Mouse (Mus musculus) intestine, postnatal 0 days (tissue): Measurements from ENCODE around the gene Zfp786. TPM values are rescaled to one million over a fixed set of nuclear protein-coding genes. Genes with fewer than 3 reads are reported as not detected.
A peak's percentile ranks its signal among the peaks of the same experiment; 100 is the strongest.

ENCODE experiments used
- ATAC-seq: fragments of 200-750 bp; cut with Nextera tagmentation; 2 replicates; pipeline ENCODE4 v1.8.0; 2017; ENCODE audit warnings: mild to moderate bottlenecking, moderate TSS enrichment, moderate library complexity
- H3K27ac ChIP-seq: fragments of 300-500 bp; sonication (generic); 2 replicates; pipeline ENCODE4 v1.5.1; 2014; ENCODE audit warnings: mild to moderate bottlenecking, low read depth, low read length, moderate library complexity
- H3K27me3 ChIP-seq: fragments of 300-500 bp; sonication (generic); replicated peaks from 2 replicates; pipeline ENCODE4 v1.6.1; 2014; ENCODE audit warnings: low read length, mixed read lengths; ENCODE audit not compliant: control insufficient read depth, insufficient read depth
- H3K36me3 ChIP-seq: fragments of 300-500 bp; sonication (generic); 2 replicates; pipeline ENCODE4 v1.6.1; 2014; ENCODE audit warnings: mild to moderate bottlenecking, moderate library complexity; ENCODE audit not compliant: control insufficient read depth, insufficient read depth
- H3K4me1 ChIP-seq: fragments of 300-500 bp; sonication (generic); replicated peaks from 2 replicates; pipeline ENCODE4 v1.6.1; 2014; ENCODE audit warnings: antibody characterized with exemption, low read length, mixed read lengths; ENCODE audit not compliant: control insufficient read depth, insufficient read depth
- H3K4me2 ChIP-seq: fragments of 300-500 bp; sonication (generic); replicated peaks from 2 replicates; pipeline ENCODE4 v1.6.1; 2014; ENCODE audit warnings: low read depth, mild to moderate bottlenecking, moderate library complexity
- H3K4me3 ChIP-seq: fragments of 300-500 bp; sonication (generic); 2 replicates; pipeline ENCODE4 v1.5.1; 2014; ENCODE audit warnings: low read depth, low read length
- H3K9ac ChIP-seq: fragments of 300-500 bp; sonication (generic); 2 replicates; pipeline ENCODE4 v1.6.1; 2014; ENCODE audit warnings: mild to moderate bottlenecking, low read depth, low read length
- H3K9me3 ChIP-seq: fragments of 300-500 bp; sonication (generic); 2 replicates; pipeline ENCODE4 v1.6.1; 2016; ENCODE audit warnings: mixed run types; ENCODE audit not compliant: control insufficient read depth
- CTCF ChIP-seq: sonication (generic); IDR thresholded peaks from 2 replicates; pipeline ENCODE4 v1.5.1; 2016; ENCODE audit warnings: low read depth, mild to moderate bottlenecking, control low read depth, antibody characterized with exemption, moderate library complexity
- WGBS: fragments of 180-500 bp; shearing (Covaris S2); extraction: QIAGEN DNeasy Blood & Tissue Kit; methylation state at CpG from one replicate; pipeline ENCODE4 v1.1.7; 2014; 5-methylcytosine and 5-hydroxymethylcytosine counted together
- polyA plus RNA-seq: library from polyadenylated mRNA; unstranded; fragments of >200 nt; fragmentation: Nextera tagmentation; extraction: Ambion mirVana; gene quantifications from 2 replicates; pipeline ENCODE4 v1.2.1, GENCODE M21; 2015

Zfp786 gene
- polyA plus RNA-seq, 1 experiment from 2014 or later, result 0.61 TPM

DNA sequence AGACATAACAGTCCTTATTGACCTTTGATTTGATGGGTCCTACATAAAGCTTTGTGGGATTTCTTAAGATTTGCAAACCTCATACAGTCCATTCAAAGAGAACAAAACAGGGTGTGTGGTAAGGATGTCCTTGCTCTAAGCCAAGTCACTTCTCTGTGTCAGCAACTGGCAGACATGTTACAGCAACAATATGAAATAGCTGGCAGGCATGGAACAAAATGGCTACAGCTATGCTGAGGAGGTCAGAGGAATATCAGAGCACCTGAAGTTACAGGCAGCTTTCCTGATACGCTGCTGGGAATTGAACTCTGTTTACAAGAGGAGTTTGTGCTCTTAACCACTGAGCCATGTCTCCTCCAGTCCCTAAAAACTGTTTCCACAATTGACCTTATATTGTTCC, 1.6 kb upstream of the Zfp786 start:
- ATAC-seq, result no peak
- H3K4me2 ChIP-seq, result no peak overlapping the region
- WGBS, result 88% methylated on average over 1 of the region's 1 CpGs

DNA sequence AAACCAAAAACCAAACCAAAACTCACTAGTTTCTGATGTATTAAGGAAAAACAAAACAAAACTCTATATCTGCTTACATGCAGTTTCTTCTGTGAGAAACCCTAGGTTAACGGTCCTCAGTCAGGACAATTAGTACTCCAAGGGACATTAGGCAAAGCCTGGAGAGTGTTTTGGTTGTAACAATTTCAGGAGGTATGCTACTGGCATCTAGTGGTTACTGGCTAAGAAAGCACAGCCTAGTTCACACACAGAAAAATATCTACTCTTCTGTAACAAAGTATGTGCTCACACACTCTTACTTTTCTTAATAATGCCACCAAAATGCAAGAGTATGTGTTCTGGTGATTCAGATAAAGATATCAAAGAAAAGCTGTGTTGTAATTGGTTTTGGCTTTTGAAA, 1.7 kb downstream of the Zfp786 start:
- 37% methylated on average over 1 of the region's 1 CpGs for WGBS
- Histone ChIP-seq H3K27me3 (no peaks in the 10 kb centered on the region), H3K9me3 (no peaks in the 10 kb centered on the region), H3K27ac (no peak overlapping the region), H3K36me3 (peaks cover 10% of the 10 kb centered on the region; the same call in 1 of the 2 replicates), H3K4me2 (no peak overlapping the region), H3K9ac (no peak overlapping the region), H3K4me1 (no peaks in the 10 kb centered on the region), H3K4me3 (no peak overlapping the region)
- ATAC-seq, result no peak
- TF ChIP-seq CTCF, result peak; percentile 78

More for the DNA sequence above, 1.6 kb upstream of the Zfp786 start:
- Histone ChIP-seq H3K9ac (no peak overlapping the region), H3K9me3 (no peaks in the 10 kb centered on the region), H3K27me3 (no peaks in the 10 kb centered on the region), H3K36me3 (no peaks in the 10 kb centered on the region), H3K27ac (no peak overlapping the region), H3K4me1 (no peaks in the 10 kb centered on the region), H3K4me3 (no peak overlapping the region)
- no peak for TF ChIP-seq CTCF

DNA sequence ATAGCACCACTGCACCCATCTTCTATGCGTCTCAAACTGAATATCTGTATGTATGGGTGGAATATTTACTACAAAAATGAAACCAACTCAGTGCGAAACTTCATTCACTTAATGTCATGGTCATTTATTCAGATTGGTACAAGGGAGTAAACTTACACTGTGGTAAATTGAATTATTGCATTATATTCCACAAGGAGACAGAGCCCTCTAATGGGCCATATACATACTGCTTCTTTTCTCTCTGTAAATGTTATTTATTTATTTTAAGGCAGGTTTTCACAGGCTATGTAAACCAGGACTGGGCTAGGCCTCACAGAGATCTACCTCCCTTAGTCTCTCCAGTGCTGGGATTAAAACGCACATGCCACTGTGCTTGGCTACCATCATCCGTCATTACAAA, 3.2 kb downstream of the Zfp786 start:
- peak; percentile 17; the same call in 1 of the 2 replicates for TF ChIP-seq CTCF
- H3K9me3 ChIP-seq, result no peaks in the 10 kb centered on the region
- H3K9ac ChIP-seq, result no peak overlapping the region
- H3K4me3 ChIP-seq, result no peak overlapping the region
- H3K4me2 ChIP-seq, result no peak overlapping the region
- 95% methylated on average over 4 of the region's 4 CpGs for WGBS
- H3K36me3 ChIP-seq, result peaks cover 17% of the 10 kb centered on the region; the same call in 1 of the 2 replicates
- no peaks in the 10 kb centered on the region for H3K27me3 ChIP-seq
- no peak overlapping the region for H3K27ac ChIP-seq
- no peaks in the 10 kb centered on the region for H3K4me1 ChIP-seq
- no peak for ATAC-seq

DNA sequence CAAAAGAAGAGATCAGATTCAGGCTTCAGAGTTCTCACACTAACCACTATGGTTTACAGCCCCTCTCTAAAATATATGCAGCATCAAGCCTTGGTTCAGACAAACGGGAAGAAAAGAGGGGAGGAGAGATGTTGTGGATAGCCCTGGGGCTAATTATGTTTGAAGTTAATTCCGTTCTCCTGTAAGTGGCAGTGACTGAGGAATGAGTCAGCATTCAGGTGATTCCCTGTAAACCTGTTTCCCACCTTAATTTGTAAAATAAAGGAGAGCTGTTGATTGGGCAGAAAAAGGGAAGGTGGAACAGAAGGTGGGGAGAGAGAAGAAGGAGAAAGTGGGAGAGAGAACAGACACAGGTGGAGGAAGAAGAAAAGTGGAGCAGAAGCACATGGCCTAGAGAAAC, 6.4 kb downstream of the Zfp786 start:
- Histone ChIP-seq H3K27ac (no peak overlapping the region), H3K4me2 (no peak overlapping the region), H3K4me1 (no peaks in the 10 kb centered on the region), H3K9me3 (no peaks in the 10 kb centered on the region), H3K9ac (no peak overlapping the region), H3K27me3 (no peaks in the 10 kb centered on the region), H3K4me3 (no peak overlapping the region), H3K36me3 (peaks cover 28% of the 10 kb centered on the region)
- WGBS, result 64% methylated on average over 2 of the region's 2 CpGs
- TF ChIP-seq CTCF, result no peak
- no peak for ATAC-seq

DNA sequence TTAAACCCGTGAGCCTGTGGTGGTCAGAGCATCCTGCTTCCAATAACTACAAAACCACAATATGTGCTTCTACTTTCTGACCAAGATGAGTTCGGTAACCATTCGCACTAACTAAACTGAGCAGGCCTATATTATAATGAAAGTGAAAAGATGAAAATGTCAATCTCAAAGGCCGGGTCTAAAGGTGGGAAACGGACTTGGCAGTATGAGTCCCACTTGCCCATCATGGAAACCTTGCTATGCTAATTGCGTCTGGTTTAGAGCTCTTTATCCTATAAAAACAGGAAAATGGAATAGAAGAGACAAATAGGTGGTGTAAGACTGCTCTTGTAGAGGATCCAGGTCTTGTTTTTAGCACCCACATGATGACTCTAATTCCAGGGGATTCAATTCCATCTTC, 8.9 kb downstream of the Zfp786 start:
- 93% methylated on average over 6 of the region's 6 CpGs for WGBS

DNA sequence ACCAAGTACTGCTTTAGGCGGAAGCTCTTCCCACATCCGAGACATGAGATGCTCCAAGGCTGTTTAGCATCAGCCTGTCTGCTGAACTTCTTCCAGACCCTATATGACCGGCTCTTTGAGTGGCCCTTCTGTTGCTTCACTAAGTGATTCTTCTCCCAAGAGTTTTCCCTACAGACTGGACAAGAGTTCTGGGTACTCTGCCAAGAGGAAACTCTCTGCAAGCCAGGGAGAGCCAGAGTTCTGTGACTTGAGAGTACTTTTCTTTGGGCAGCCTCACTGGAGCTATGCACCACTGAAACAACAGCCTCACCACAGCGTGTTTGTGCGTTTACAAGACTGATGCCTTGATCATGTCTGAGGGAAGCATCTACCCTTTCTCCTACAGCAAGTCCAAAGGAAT, 9.4 kb downstream of the Zfp786 start:
- Histone ChIP-seq H3K4me3 (no peak overlapping the region), H3K9ac (no peak overlapping the region), H3K4me2 (no peak overlapping the region), H3K9me3 (no peaks in the 10 kb centered on the region), H3K4me1 (no peaks in the 10 kb centered on the region), H3K27ac (no peak overlapping the region), H3K36me3 (peaks cover 28% of the 10 kb centered on the region), H3K27me3 (no peaks in the 10 kb centered on the region)
- ATAC-seq, result no peak
- WGBS, result 82% methylated on average over 5 of the region's 5 CpGs
- no peak for TF ChIP-seq CTCF

More for the DNA sequence above, 8.9 kb downstream of the Zfp786 start:
- H3K4me1 ChIP-seq, result no peaks in the 10 kb centered on the region
- H3K36me3 ChIP-seq, result peaks cover 28% of the 10 kb centered on the region
- H3K27ac ChIP-seq, result no peak overlapping the region
- H3K4me2 ChIP-seq, result no peak overlapping the region
- no peak for TF ChIP-seq CTCF
- ATAC-seq, result no peak
- H3K4me3 ChIP-seq, result no peak overlapping the region
- no peak overlapping the region for H3K9ac ChIP-seq
- H3K9me3 ChIP-seq, result no peaks in the 10 kb centered on the region
- H3K27me3 ChIP-seq, result no peaks in the 10 kb centered on the region
